Mouse (Mus musculus) limb, embryonic 14.5 days (tissue): ENCODE data around the gene Cars2. TPM values are rescaled to one million over a fixed set of nuclear protein-coding genes. Genes with fewer than 3 reads are reported as not detected.

Source experiments
- ATAC-seq: fragments of 200-750 bp; cut with Nextera tagmentation; 2 replicates; pipeline ENCODE4 v1.8.0; 2017; ENCODE audit warnings: low read depth, moderate number of reproducible peaks, moderate TSS enrichment; ENCODE audit not compliant: low FRiP score
- DNase-seq: peaks from one replicate; pipeline ENCODE4 v3.0.0-alpha.2; 2015; ENCODE audit warnings: low spot score
- H3K27ac ChIP-seq: fragments of 300-500 bp; sonication (generic); replicated peaks from 2 replicates; pipeline ENCODE4 v1.5.1; 2014; ENCODE audit warnings: low read depth, mild to moderate bottlenecking, low read length, moderate library complexity, mixed read lengths
- H3K27me3 ChIP-seq: fragments of 300-500 bp; sonication (generic); 2 replicates; pipeline ENCODE4 v1.6.1; 2014; ENCODE audit warnings: low read length, mixed read lengths; ENCODE audit not compliant: control insufficient read depth, insufficient read depth
- H3K36me3 ChIP-seq: fragments of 300-500 bp; sonication (generic); 2 replicates; pipeline ENCODE4 v1.6.1; 2014; ENCODE audit warnings: mild to moderate bottlenecking, low read length, moderate library complexity, mixed read lengths; ENCODE audit not compliant: control insufficient read depth, insufficient read depth
- H3K4me1 ChIP-seq: fragments of 300-500 bp; sonication (generic); 2 replicates; pipeline ENCODE4 v1.6.1; 2014; ENCODE audit warnings: antibody characterized with exemption, low read length, mixed read lengths; ENCODE audit not compliant: control insufficient read depth, insufficient read depth
- H3K4me2 ChIP-seq: fragments of 300-500 bp; sonication (generic); replicated peaks from 2 replicates; pipeline ENCODE4 v1.6.1; 2014; ENCODE audit warnings: low read depth, mild to moderate bottlenecking, low read length, moderate library complexity; ENCODE audit not compliant: severe bottlenecking
- H3K4me3 ChIP-seq: fragments of 300-500 bp; sonication (generic); replicated peaks from 2 replicates; pipeline ENCODE4 v1.5.1; 2014; ENCODE audit warnings: low read length
- H3K9ac ChIP-seq: fragments of 300-500 bp; sonication (generic); 2 replicates; pipeline ENCODE4 v1.6.1; 2014; ENCODE audit warnings: mild to moderate bottlenecking, low read depth, low read length, moderate library complexity; ENCODE audit not compliant: severe bottlenecking
- H3K9me3 ChIP-seq: fragments of 300-500 bp; sonication (generic); 2 replicates; pipeline ENCODE4 v1.6.1; 2016; ENCODE audit warnings: low read length; ENCODE audit not compliant: control insufficient read depth
- POLR2A ChIP-seq: fragments of 200-500 bp; IDR thresholded peaks from 2 replicates; pipeline ENCODE4 v1.8.0; 2012; ENCODE audit warnings: inconsistent platforms, mild to moderate bottlenecking, moderate library complexity, borderline replicate concordance; ENCODE audit not compliant: insufficient read depth, insufficient read length; ENCODE audit errors: extremely low read depth
- WGBS: fragments of 180-500 bp; shearing (Covaris S2); extraction: QIAGEN DNeasy Blood & Tissue Kit; methylation state at CpG from one replicate; pipeline ENCODE4 v1.1.7; 2014; 5-methylcytosine and 5-hydroxymethylcytosine counted together
- polyA plus RNA-seq, 2 experiments: library from polyadenylated mRNA; depleted of rRNA in 1 of 2; stranded (reverse) in 1 of 2; unstranded in 1 of 2; fragments of >200 nt; fragmentation: Nextera tagmentation in 1 of 2; extraction: Ambion mirVana in 1 of 2; gene quantifications; 2 replicates each; pipeline versions ENCODE4 v1.2.1 to v1.2.3; 2012 to 2014

Gene Cars2
- polyA plus RNA-seq, 2 experiments, result 26.4 to 66.7 TPM

DNA sequence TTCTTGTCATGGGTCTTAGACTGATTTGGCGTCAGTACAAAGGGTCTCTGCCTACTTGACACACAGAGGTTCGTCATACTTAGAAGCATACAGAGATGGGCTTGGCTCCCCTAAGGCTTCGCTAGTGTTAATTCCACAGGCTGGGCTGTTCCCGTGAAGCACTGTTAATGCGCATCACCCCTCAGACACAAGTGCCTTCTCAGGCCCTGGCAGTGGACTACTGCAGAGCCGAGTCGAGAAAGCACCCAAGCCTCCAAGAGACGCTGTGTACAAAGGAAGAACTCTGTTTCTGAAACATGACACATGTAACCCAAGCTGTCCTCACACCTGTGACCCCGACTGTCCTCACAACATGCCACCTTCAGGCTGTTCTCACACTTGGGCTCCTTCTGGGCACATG is 9.6 kb upstream of the Cars2 start:
- TF ChIP-seq POLR2A, result no peak
- 85% methylated on average over 9 of the region's 9 CpGs for WGBS
- H3K9ac ChIP-seq, result no peak overlapping the region
- no peak overlapping the region for H3K4me2 ChIP-seq
- peaks cover 7% of the 10 kb centered on the region for H3K4me1 ChIP-seq
- ATAC-seq (no peak), DNase-seq (no peak)
- H3K9me3 ChIP-seq, result no peaks in the 10 kb centered on the region
- peaks cover 35% of the 10 kb centered on the region for H3K36me3 ChIP-seq
- no peaks in the 10 kb centered on the region for H3K27me3 ChIP-seq
- no peak overlapping the region for H3K4me3 ChIP-seq
- no peak overlapping the region for H3K27ac ChIP-seq

DNA sequence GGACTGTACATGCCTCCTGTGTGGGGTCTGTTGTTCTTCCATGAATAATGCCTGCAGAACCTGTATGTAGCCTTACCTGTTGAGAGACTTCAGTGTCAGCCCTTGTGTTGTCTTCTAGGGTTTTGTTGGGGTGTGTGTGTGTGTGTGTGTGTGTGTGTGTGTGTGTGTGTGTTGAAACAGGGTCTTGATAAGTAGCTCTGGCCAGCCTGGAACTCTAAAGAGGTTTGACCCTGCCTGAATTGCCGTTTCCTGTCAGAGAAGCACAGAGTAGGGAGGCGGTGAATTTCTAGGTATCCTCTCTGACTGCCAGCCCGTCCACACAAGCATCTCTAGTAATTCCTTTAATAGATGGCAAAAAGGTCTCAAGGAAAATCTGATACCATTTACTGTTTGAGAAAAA is 8.9 kb upstream of the Cars2 start:
- Histone ChIP-seq H3K27me3 (no peaks in the 10 kb centered on the region), H3K27ac (no peak overlapping the region), H3K4me1 (peaks cover 7% of the 10 kb centered on the region), H3K9ac (no peak overlapping the region), H3K4me2 (peak overlapping the region; percentile 59; the same call in 1 of the 2 replicates), H3K9me3 (no peaks in the 10 kb centered on the region), H3K36me3 (peaks cover 28% of the 10 kb centered on the region), H3K4me3 (no peak overlapping the region)
- 76% methylated on average over 3 of the region's 3 CpGs for WGBS
- TF ChIP-seq POLR2A, result no peak
- DNase-seq, result no peak
- no peak for ATAC-seq

DNA sequence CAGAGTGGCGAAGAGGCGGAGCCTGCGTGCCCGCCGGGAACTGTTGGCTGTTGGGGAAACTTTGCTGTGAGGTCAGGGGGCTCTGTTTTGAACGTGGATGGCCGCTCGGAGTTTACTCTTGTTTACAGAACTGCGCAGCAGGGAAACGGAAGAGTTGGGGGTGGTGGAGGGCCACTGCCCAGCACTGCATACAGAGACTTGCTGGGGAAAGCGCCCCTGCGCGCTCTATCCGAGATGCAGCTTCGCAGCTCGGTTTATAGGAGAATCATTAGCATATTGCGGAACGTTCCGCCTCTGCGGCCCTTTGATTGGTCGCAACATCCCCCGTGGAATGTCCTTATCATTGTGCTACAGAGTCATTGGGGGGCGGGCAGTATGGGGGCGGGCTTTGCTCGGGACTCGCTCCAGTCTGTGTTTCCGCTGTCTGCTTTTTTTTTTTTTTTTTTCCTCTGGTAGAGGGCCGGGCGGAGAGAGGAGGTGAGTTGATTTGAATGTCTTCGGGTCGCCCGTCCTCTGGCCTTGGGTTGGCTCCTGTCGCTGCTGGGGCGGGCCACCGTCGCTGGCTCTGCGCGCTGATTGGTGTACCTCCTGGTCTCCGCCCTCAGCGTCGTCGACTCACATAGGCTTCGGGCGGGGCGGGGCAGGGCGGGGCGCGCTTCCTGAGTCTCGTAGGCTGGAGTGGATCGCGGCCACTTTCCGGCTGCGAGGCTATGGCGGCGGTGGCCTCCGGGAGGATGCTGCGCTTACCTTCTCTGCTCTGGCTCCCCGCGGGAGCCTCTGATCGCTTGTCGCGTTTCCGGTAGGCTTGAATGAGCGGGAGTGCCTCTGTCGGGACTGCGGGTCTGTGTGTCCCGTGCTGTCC is 7.4 kb upstream of the Cars2 start:
- H3K9ac ChIP-seq, result peak overlapping the region; percentile 90

DNA sequence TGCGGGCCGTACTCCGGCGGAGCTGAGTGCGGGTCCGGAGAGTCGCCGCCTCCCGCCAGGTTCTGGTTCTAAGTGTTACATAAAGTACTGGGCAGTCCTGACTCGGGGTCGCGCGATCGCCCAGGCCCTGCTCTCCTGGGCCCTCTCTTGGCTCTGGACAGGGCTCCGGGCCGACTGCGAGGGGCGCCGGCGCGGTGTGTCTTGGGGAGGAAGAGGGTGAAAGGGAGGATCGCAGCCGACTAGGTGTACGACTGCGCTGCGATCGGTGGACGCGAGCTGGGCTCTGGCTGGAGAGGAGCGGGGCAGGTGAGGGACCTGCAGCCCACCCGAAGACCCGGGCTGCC is 6.8 kb upstream of the Cars2 start:
- no peaks in the 10 kb centered on the region for H3K27me3 ChIP-seq
- WGBS, result under 1% methylated on average over 23 of the region's 32 CpGs
- peak overlapping the region; percentile 59 for H3K4me2 ChIP-seq
- peak overlapping the region; percentile 94 for H3K4me3 ChIP-seq
- no peak for ATAC-seq
- no peak for DNase-seq
- H3K27ac ChIP-seq, result peak overlapping the region; percentile 96
- H3K9me3 ChIP-seq, result no peaks in the 10 kb centered on the region
- peak overlapping the region; percentile 90 for H3K9ac ChIP-seq
- peaks cover 7% of the 10 kb centered on the region for H3K4me1 ChIP-seq
- H3K36me3 ChIP-seq, result peaks cover 13% of the 10 kb centered on the region
- TF ChIP-seq POLR2A, result no peak

More for the DNA sequence above, 7.4 kb upstream of the Cars2 start:
- no peaks in the 10 kb centered on the region for H3K27me3 ChIP-seq
- H3K9me3 ChIP-seq, result no peaks in the 10 kb centered on the region
- peak; percentile 81 for ATAC-seq
- WGBS, result under 1% methylated on average over 61 of the region's 67 CpGs
- H3K27ac ChIP-seq, result peak overlapping the region; percentile 96
- peak; percentile 100 for DNase-seq
- peak overlapping the region; percentile 94 for H3K4me3 ChIP-seq
- peaks cover 13% of the 10 kb centered on the region for H3K36me3 ChIP-seq
- peak overlapping the region; percentile 59 for H3K4me2 ChIP-seq
- H3K4me1 ChIP-seq, result peaks cover 7% of the 10 kb centered on the region
- peak; percentile 100; the same call in 1 of the 2 replicates for TF ChIP-seq POLR2A

DNA sequence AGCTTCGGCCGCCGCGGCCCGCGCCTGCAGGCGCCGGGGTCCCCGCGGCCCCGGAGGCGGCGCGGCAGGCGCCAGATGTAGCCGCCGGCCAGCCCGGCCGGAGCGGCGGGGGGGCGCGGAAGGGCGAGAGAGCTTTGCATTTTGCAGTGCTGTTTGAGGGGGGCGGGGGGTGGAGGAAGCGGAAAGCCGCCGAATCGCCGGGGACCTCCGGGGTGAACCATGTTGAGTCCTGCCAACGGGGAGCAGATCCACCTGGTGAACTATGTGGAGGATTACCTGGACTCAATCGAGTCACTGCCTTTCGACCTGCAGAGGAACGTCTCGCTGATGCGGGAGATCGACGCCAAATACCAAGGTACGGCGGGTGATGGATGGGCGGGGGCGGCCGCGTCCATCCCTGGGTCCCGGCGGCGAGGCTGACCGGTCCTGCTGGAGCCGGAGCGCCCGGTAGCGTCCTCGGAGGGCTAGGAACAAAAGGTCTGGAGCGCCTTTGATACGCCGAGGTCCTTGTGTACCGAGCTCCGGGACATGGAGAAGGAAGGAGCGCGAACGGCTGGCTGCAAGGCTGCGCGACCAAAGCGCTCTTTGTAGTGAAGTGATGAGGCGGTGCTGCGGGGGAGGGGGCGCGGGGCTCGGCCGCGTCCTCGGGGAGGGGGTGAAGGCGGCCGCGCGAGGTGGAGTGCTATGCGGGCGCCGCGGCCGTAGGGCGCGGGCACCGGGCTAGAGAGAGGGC is 6.3 kb upstream of the Cars2 start:
- no peak for TF ChIP-seq POLR2A
- H3K4me2 ChIP-seq, result peak overlapping the region; percentile 59
- H3K27ac ChIP-seq, result peak overlapping the region; percentile 96
- ATAC-seq (no peak), DNase-seq (no peak)
- H3K9me3 ChIP-seq, result no peaks in the 10 kb centered on the region
- under 1% methylated on average over 51 of the region's 85 CpGs for WGBS
- H3K36me3 ChIP-seq, result peaks cover 9% of the 10 kb centered on the region
- H3K4me3 ChIP-seq, result peak overlapping the region; percentile 94
- H3K9ac ChIP-seq, result peak overlapping the region; percentile 90
- H3K4me1 ChIP-seq, result peaks cover 7% of the 10 kb centered on the region
- no peaks in the 10 kb centered on the region for H3K27me3 ChIP-seq
